Mouse (Mus musculus) left cerebral cortex, adult 8-10 months (tissue): ENCODE measurements around the gene S100a5. TPM values are rescaled to one million over a fixed set of nuclear protein-coding genes. Genes with fewer than 3 reads are reported as not detected.

Experiments
- DNase-seq, 2 experiments: peaks; one replicate each; pipeline ENCODE4 v3.0.0; 2022; ENCODE audit warnings: low spot score in 2 of 2
- total RNA-seq, 4 experiments: library from RNA; stranded (reverse); gene quantifications; 2 replicates each; pipeline ENCODE4 v1.2.4; 2022

S100a5 gene
- 1 to 10 TPM in 1 of 4 experiments, not detected in 3; 1.1 TPM for total RNA-seq

DNA sequence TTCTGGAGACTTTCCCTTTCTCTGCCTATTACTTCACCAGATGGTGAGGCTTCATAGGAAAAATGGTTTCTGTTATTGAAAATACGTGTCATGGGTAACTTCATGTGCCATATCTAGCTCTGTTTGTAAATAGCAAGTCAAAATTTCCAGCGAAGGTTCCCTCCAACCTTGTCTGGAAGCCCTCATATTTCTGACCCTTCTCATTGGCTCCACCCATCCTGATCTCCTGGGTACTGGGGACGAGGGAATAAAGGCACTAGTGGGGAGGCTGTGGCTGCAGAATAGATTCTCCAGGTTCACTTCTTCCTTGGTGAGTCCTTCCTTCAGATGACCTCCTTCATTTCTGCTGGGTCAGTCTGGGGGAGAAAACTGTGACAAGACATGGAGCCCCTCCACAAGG is at the start of gene S100a5:
S100a5 (plus strand) TSS at position 301 of the 400 bp plus-strand sequence.
- DNase-seq = no peak

DNA sequence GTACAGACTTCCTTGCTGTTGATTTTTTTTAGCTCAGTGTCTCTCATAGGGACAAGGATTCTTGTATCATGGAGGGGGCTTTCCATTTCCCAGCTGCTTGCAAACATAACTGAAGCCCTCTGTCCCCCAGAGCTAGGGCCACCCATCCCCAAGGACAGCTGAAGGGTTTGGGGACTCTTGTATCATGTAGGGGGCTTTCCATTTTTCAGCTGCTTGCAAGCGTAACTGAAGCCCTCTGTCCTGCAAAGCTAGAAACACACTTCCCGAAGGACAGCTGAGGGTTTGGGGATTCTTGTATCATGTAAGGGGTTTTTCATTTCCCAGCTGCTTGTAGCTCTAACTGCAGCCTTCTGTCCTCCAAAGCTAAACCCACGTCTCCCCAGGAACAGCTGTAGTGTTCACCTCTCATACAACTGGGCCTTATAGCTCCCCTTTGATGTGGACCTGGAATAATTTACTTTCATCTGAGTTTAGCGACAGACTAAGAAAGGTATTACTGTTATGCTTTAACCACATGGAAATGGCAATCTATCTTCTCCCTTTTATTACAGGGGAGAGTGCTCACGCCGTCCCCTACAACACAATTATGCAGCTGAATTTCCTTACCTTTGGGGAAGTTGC is 48.2 kb upstream of the S100a5 start, which contains the start of gene S100a3:
S100a3 (plus strand) TSS at position 571 of the 621 bp plus-strand sequence.
- no peak for DNase-seq

DNA sequence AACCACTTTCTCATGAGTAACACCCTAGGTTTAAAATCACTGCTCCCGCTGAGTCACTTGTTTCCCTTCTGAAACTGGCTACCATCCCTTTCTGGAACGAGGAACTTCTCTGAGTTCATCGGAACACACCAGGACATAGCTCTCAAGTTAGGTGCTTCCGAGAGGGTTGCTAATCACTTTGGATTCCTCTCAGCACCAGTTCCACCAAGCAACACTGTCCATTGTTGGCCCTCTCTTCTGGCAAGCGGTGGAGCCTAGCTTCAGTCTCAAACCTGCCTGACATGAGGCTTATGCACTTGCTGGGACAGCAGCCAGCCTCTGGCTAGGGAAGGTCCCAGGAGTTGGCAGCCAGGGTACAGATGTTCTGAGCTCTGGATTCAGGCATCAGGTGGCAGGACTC is 33.6 kb upstream of the S100a5 start:
- no peak for DNase-seq

DNA sequence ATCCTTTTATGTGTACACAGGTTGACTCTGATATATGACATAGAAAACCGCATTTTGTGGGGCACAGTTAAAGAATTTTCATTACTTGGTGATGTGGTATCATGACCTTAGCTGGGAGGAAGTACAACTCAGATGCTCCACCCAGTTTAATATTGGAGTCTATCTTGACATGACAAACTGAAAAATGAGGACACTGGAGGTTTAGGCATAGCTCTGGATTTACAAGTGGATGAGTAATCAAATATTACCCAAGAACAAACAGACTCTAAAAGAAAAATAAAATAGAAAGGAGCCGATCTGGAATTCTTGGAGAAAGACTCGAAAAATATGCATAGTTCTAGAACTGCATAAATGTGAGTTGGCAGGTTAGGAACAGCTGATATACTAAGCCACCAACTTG is 33.0 kb upstream of the S100a5 start:
- DNase-seq = no peak

DNA sequence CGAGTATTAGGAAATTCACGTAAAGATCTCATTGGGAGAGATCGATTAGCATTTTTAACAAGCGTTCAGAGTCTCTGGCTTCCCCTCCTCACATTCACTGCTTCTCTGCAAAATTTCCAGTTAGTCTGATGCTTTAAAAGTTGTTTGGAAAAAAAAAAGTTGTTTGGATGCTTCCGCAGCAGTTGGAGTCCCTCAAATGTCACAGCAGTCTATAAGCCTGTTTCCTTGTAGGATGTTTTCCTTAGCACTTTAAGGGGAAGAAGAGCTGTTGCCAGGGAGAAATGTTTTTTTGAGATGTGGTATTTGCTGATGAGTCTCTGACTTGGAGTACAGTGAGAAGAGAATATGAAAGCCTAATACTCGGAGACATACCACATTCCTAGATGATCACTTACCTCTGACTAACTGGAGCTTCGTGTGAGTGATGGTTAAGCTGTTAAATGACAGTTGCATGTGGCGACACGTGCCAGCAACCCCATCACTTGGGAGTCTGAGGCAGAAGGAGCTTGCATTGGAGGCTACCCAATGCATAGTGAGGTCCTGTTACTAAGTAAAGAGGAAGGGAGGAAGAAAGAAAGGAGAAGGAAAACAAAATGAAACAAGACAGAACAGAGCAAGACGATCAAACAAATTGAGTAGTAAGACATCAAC is 31.8 kb upstream of the S100a5 start:
- DNase-seq = no peak

DNA sequence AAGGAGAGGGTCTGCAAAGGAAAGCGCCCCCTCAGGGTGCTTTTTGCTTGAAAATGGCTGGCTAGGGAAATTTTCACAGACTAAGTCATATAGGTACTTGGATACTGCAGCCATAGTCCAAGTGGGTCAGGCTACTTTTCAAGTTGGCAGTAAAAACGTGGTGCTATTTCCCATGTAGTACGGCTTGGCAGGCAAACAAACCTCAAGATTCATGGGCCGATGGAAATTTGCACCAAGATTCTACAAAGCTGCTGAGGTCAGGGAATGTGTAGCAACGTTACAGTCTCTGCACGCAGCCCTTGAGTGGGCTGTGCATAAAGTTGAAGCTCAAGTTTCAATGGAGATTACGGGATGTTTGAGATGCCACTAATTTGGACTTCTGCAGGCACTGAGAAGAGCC is 28.9 kb upstream of the S100a5 start:
- DNase-seq = no peak

DNA sequence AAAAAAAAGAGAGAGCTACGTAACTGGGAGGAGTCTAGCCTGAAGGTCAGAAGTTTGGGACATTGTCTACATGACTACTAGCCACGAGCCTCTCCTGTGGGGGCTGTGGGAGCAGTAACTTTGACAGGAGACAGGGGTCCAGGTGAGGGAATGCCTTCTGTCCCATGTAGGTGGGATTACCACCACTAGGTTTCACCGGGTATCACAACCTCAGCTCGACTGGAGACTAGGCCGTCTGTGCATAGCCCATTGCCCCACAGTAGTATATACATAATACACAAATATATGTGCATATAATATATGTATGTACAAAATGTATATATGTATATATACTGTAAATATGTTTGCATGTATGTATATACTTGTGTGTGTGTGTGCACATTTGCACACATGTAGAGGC is 27.2 kb upstream of the S100a5 start:
- DNase-seq = no peak

DNA sequence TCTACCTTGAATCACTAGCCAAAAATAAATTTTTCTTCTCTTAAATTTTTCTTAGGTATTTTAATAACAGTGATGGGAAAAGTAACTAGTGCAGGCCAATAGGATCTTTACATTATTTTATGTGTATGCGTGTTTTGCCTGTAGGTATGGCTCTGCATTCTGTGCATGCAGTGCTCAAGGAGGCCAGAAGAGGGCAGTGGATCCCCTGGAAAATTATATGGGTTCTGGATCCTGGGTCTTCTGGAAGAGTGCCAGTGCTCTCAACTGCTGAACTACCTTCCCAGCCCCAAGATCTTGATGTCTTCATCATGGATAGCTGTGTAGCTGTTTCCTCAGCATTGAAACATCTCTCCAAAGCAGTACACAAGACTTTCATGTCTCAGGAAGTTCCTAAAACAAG is 26.2 kb upstream of the S100a5 start:
- DNase-seq = no peak

DNA sequence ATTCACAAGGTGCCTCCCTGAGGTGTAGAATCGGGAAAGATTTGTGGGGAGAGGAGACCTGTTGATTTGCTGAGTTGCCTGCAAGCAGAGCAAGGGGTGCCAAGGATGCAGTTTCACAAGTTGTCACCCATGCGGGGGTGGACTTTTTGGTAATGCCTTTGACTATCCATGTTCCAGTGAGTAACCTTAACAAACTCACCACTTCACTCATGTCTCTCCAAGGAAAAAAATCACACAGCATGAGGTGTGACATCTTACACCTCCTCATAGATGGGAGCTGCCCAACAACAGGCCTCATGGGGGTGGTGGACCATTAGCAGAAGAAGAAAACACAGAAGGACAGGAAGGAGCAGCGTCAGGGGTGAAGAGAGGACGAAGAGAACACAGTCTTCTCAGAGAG is 25.8 kb upstream of the S100a5 start:
- DNase-seq = no peak

DNA sequence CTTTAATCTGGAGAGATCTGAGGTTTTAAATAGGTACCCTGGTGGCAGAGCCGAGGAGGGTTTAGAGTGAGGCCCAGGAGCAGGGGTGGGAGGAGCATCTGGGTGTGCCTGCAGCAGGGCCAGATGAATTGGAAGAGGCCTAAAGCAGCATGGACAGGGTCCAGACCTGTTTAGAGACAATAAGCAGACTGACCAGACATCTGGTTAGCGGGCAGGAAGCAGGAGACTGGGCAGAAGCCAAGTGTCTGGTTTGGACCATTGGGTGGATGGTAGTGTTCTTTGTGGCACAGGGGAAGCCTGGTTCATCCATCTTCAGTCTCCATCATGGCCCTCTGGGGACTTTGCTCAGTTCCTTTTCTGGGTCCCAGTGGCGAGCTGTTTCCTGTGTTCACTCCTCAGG is 24.4 kb upstream of the S100a5 start:
- DNase-seq = no peak

DNA sequence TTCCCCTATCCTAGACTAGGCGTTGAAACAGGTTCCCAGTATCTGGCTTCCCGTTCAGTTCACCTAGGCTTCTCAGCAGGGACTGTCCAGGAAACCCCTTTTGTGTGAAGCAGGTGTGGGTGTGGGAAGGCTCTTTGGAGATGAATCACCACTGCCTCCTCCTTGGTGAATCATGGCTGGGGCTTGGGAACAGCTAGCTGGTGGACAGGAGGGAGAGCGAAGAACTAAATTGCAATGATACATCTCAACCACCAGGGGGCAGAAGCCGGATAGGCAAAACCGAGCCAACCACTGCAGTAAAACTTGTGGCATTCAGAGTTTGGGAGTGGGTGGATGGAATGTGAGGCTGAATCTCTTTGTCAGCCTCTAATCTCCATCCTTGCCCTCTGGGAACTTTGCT is 22.7 kb upstream of the S100a5 start:
- peak in 1 of 2 experiments; percentile 81 for DNase-seq

DNA sequence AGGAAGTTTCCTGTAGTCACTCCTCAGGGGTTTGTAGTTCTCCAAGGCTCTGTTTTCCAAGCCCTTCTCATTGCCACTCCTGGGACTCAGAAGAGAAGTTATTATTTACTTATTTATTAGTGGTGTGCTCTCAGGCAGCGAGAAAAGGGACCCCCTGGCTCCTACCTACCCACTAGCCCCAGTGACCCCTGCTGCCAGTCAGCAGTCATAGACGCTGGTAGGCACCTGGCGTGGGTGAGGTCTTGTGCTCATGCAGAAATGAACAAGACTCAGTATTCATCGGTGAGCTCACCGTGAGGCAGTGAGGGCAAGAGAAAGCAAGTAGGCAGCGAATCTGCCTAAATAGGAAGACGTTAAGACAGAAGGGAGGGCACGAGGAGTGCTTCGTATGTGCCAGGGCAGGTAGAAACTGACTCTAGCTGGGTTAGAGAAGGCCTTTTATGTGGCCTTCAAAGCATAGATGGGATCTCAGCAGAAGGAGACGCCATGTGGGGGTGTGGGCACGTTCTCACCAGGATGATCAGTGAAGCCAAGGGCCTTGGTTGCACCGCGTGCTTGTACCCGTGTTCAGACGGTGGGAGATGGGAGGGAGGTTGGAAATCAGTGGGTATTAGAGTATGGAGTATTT is 22.2 kb upstream of the S100a5 start:
- DNase-seq = no peak

DNA sequence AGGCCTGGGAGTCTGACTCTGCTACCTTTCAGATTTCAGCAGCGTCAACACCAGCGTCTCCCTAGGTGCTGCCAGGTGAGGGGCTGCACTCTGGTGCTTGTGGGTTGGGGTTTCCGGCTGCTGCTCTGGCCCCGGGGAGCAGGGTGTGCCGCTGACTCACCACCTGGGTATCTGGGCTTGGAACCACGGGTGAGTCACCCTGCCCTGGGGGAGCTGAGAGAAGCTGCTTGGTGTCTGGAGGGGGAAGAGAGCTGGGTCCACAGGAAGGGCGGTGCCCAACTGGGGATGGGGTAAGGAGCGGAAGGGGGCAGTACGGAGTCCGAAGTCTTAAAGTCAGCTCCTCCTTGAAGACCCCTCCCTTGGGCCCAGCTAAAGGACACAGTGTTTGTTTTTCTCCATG is 21.4 kb upstream of the S100a5 start:
- DNase-seq = peak in 1 of 2 experiments; percentile 43

DNA sequence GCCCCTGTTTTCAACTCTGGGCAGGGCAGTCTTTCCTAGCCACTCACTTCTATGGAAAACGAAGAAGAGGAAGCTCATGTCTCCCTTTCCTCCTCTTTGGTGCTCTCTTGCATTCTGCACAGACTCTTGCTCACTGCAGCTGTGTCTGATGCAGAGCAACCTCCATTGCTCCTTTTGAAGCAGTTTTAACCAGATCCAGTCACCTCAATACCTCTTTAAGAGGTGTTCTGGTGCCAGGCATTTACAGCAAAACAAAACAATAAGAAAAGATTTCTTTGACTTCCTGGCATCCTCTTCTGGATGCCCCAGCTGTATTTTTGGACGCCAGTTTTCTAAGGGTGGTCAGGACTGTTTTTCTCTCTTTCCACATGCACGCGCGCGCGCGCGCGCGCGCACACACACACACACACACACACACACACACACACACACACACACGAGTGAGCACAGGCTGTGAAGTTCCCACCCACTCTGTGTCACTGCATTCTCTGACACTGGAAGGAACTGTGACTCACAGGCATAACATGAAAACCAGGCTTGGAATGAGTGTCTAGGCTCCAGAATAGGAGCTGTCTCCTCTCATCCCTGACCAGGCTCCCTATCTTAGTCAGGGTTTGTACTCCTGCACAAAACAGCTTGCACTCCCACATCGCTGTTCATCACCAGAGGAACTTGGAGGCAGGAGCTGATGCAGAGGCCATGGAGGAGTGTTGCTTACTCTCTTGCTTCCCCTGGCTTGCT is 20.8 kb upstream of the S100a5 start:
- peak in 1 of 2 experiments; percentile 80 for DNase-seq

DNA sequence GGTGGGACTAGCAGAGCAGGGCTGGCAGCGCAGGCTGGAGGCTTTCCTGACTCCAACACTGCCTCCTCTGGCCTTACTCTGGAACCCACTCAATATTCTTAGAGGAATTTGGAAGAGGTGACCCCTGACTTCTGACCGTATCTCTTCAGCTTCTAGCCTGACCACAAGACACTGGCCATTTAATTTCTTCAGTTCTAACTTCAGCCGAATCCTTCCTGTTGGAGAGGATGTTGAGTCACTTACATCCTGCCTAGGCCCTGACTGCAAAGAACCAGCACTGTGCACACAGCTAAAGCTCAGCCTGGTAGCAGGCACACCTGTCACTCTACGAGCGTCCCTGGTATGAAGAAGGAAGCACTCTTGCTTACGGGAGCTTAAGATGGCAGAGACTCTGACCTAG is 18.9 kb upstream of the S100a5 start:
- no peak for DNase-seq

DNA sequence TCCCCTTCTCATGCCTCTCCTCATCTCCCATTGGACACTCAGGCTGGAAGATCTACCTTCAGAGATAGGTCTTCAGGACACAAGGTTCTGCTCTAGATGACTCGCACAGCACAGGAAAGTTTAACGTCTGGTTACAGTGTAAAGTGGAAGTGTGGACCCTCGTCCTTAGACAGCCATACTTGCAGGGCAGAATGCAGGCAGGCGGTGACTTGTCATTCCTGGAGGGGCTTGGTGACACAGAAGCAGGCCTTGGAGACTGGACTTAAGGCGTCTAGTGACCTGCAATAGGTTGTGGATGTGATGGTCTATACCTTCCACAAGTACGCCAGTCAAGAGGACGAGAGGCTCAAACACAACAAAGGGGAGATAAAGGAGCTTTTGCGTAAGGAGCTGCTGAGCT is 18.4 kb upstream of the S100a5 start, which contains the start of gene S100a2:
S100a2 (plus strand) TSS at position 301 of the 400 bp plus-strand sequence.
- no peak for DNase-seq

DNA sequence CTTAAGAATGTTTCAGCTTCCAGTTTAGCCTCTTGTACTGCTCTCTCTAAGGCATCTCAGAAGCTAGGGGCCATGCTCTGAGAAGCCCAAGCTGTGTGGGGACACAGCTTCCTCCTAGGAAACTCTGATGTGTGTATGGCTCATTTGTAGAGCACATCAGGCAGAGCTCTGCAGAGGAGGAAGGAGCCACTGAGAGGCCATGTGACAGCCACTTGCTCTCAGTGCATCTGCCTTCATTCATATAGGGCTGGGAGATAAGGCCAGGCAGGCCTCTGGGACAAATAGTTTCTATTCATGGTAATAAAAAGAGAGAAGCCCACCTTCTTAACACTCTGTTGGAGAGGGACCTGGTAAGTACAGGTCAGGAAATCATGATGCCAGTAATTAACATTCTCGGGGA is 13.9 kb upstream of the S100a5 start:
- DNase-seq = no peak

DNA sequence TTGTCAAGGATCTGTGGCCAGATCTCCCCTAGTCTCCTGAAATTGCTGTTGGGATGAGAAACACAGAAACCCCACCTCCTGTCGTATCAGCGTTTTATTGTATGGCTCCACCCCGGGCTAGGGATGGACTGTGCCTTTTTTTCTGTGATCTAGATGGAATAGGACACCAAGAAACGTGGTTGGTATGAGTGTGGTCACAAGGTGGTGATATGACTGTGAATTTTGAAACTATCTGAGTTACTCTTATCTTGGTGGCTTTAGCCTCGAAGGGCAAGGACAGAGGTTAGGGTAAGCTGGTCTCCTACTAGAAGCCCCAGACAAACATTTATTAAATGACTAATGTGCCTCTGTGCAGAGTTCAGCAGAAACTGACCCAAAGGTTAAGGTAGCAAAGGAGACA is 12.8 kb upstream of the S100a5 start:
- DNase-seq = no peak

DNA sequence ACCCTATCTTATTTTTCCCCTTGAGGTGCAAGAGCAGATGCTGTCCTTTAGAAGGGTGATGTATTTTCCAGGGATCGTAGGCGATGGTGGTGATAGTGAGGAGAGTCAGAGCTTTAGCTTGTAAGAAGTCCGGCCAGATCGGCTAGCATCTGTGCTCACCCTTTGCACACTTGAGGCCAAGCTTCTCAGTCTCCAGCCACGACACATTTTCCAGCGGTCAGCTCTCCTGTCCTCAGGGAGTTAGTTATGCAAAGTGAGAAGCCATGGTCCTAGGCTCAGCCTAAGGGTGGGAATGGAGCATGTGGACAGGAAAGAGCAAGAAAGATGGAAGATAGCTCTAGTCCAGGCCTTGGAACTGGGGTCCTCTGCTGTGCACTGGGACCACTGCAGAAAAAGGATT is 11.5 kb upstream of the S100a5 start:
- no peak for DNase-seq

DNA sequence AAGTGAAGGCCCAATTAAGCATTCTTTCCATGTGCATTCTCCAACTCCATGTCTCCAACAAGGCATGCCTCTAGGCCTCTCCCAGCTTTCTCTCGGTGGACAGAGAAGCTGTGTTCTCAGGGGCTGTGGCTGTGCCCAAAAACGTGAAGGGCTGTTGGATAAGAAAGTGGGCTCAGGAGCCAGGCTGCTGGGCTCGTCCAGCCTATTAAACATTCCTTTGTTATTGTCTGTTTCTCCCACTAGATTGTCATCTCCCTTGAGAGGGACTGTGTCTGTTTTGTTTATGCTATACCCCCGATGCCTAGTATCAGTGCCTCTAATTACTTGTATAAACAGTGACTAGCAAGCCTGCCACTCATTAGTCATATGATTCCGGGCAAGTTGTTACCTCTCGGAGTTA is 10.6 kb upstream of the S100a5 start:
- no peak for DNase-seq

DNA sequence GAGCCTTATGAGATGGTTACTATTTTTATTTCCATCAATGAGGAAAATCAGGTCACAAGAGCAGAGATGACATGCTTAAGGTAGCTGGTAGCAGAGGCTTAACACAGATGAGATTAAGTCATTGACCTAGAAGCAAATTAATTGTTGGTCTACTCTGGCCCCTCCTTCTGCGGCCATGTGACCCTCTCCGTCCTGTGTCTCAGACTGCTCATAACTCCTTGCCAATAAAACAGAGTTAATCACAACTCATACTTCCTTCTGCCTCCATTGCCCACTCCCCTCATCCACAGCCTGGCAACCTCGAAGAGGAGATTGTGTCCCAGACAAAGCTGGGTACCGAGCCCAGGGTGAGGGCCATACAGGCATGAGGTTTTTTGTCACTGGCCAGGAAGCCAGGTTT is 10.1 kb upstream of the S100a5 start:
- DNase-seq = no peak

DNA sequence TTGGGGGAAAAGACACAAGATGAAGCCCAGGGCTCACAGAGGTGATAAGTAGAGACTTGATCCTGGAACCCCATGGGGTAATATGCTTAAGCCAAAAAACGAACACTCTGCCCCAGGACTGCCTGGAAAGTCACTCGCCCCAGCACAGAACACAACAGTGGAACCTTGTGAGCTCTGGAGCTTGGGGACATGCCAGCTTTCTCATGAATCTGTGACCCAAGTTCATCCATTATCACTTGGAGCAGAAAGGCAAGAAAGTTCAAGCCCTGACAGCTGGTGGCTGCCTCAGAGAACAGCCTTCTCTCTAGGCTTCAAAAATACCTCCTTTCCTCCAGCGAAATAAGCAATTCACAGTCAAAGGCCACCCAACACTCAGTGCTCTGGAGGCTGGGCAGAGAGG is 8.9 kb upstream of the S100a5 start:
- DNase-seq = no peak
